Mouse (Mus musculus) MEL (cell line): ENCODE measurements around the gene Adgrg1.

Experiments used
- CTCF ChIP-seq, 3 experiments: IDR thresholded peaks in 2 of 3; conservative IDR thresholded peaks in 1 of 3; 2 replicates each; pipeline ENCODE4 v1.5.1; 2011 to 2012; ENCODE audit warnings: low read length in 3 of 3, low read depth in 2 of 3, mild to moderate bottlenecking in 2 of 3, improper control_type of control experiment in 1 of 3, inconsistent platforms in 1 of 3, mixed read lengths in 1 of 3, moderate library complexity in 1 of 3; ENCODE audit not compliant: control insufficient read depth in 1 of 3, insufficient read depth in 1 of 3, poor library complexity in 1 of 3, severe bottlenecking in 1 of 3
- EP300 ChIP-seq, 2 experiments: IDR thresholded peaks; 2 replicates each; pipeline ENCODE4 v1.6.1; 2011; ENCODE audit warnings: improper control_type of control experiment in 2 of 2, low read length in 2 of 2, low read depth in 1 of 2, mild to moderate bottlenecking in 1 of 2
- SIN3A ChIP-seq: IDR thresholded peaks from 2 replicates; pipeline ENCODE4 v1.6.1; 2012; ENCODE audit warnings: low read length, improper control_type of control experiment, inconsistent platforms
- USF1 ChIP-seq: IDR thresholded peaks from 2 replicates; pipeline ENCODE4 v1.6.1; 2014; ENCODE audit warnings: low read depth, mild to moderate bottlenecking, inconsistent platforms, low read length, improper control_type of control experiment, moderate library complexity
- ZMIZ1 ChIP-seq: IDR thresholded peaks from 2 replicates; pipeline ENCODE4 v1.6.1; 2012; ENCODE audit warnings: low read depth, mild to moderate bottlenecking, inconsistent platforms, low read length, improper control_type of control experiment, moderate library complexity

DNA sequence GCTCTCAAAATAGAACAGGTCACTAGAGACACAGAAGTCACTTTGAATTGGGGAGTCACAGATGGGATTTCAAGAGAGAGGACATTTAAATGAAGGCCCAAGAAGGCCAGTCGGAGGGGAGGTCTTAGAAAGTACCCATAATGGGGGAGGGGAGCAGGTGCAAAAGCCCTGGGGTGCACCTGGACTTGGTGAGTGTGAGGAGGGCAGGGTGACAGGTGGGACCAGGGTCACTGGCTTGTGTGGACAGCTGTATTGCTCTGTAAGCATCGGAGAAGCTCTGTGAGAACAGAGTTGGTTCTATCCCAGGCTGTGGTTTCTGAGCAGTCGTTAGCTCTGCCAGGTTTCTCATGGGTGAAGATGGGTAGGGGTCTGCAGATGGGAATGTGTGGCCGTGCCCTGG is 17.5 kb downstream of the Adgrg1 start:
- TF ChIP-seq SIN3A: no peak
- TF ChIP-seq CTCF (IDR thresholded peaks at IDR 0.05 in 2 of 3, conservative IDR thresholded peaks at IDR 0.05 in 1 of 3; ENCODE audit: control insufficient read depth in 1 of 3, insufficient read depth in 1 of 3, low read depth in 2 of 3, low read length in 3 of 3, poor library complexity in 1 of 3, severe bottlenecking in 1 of 3): no peak
- TF ChIP-seq USF1: no peak
- TF ChIP-seq EP300 (IDR thresholded peaks at IDR 0.05; ENCODE audit: low read depth in 1 of 2, low read length in 2 of 2): no peak
- TF ChIP-seq ZMIZ1: no peak
